Mouse (Mus musculus) olfactory bulb, adult 2 months (tissue): ENCODE measurements around the gene H2-T23.
"Not testable (repeated sequence)": the region's sequence is repeated elsewhere in the genome, so short reads cannot be mapped to it uniquely, and the experiment has no call there.

Experiments
- CTCF ChIP-seq: fragments of 200-500 bp; IDR thresholded peaks from 2 replicates; pipeline ENCODE4 v1.5.1; 2012; ENCODE audit warnings: low read depth, mild to moderate bottlenecking, low read length, moderate library complexity; ENCODE audit not compliant: insufficient read depth
- POLR2A ChIP-seq: fragments of 200-500 bp; IDR thresholded peaks from 2 replicates; pipeline ENCODE4 v1.6.1; 2012; ENCODE audit warnings: mild to moderate bottlenecking, low read depth, low read length, moderate library complexity; ENCODE audit not compliant: insufficient read depth

DNA sequence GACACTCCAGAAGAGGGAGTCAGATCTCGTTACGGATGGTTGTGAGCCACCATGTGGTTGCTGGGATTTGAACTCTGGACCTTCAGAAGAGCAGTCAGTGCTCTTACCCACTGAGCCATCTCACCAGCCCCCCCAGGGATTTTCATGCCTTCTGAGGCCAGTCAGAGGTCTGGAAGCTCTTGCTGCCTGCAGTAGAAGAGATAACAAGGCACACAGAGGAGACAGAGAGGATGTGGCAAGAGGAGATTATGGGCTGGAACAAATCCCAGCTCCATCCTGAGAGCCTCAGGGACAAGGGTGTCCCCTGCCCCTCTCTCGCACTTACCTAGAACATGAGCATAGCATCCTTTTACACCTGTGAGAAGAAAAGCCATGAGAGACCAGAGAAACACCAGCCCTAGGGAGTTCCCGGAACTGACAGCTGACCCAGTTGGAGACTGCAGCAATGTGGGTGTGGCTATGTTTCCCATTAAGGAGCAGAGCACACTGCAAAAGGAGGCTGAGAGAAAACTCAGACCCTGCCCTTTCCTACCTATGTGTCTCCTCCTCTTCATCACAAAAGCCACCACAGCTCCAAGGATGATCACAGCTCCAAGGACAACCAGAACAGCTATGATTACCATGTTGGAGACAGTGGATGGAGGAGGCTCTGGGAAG, 2.5 kb downstream of the H2-T23 start:
- TF ChIP-seq CTCF, POLR2A: not testable (repeated sequence)
